Mouse (Mus musculus): ENCODE data around the gene Fam92b. TPM values are rescaled to one million over a fixed set of nuclear protein-coding genes. Genes with fewer than 3 reads are reported as not detected.

The Fam92b gene
- polyA plus RNA-seq, 1 experiment from 2014 or later = 1.2 TPM

- Histone ChIP-seq H3K27me3 (peaks cover 11% of the 10 kb centered on the region; the same call in 1 of the 2 replicates), H3K27ac (replicated peaks) (no peak overlapping the region), H3K4me2 (replicated peaks) (no peak overlapping the region), H3K9ac (replicated peaks) (no peak overlapping the region), H3K4me3 (no peak overlapping the region), H3K36me3 (no peaks in the 10 kb centered on the region), H3K4me1 (peaks cover 18% of the 10 kb centered on the region), H3K9me3 (no peaks in the 10 kb centered on the region)
- ATAC-seq (replicated peaks) = no peak
- WGBS = 72% methylated on average over 6 of the region's 6 CpGs
Measured at GRCm38 (mm10) chr8:120119931-120120330, 57.3 kb downstream of the Fam92b start.

- Histone ChIP-seq H3K4me3 (no peak overlapping the region), H3K27ac (replicated peaks) (no peak overlapping the region), H3K4me2 (replicated peaks) (no peak overlapping the region), H3K36me3 (no peaks in the 10 kb centered on the region), H3K27me3 (peaks cover 12% of the 10 kb centered on the region; the same call in 1 of the 2 replicates), H3K4me1 (peaks cover 18% of the 10 kb centered on the region), H3K9ac (replicated peaks) (no peak overlapping the region), H3K9me3 (no peaks in the 10 kb centered on the region)
- ATAC-seq (replicated peaks) = no peak
- 71% methylated on average over 3 of the region's 3 CpGs for WGBS
Measured at GRCm38 (mm10) chr8:120119429-120119828, 57.8 kb downstream of the Fam92b start.

GRCm38 (mm10) chr8:120118847-120119246, 58.4 kb downstream of the Fam92b start:
- Histone ChIP-seq H3K36me3 (no peaks in the 10 kb centered on the region), H3K4me3 (no peak overlapping the region), H3K4me2 (replicated peaks) (no peak overlapping the region), H3K9ac (replicated peaks) (no peak overlapping the region), H3K27me3 (peaks cover 12% of the 10 kb centered on the region; the same call in 1 of the 2 replicates), H3K4me1 (peaks cover 21% of the 10 kb centered on the region), H3K9me3 (no peaks in the 10 kb centered on the region), H3K27ac (replicated peaks) (no peak overlapping the region)
- no peak for ATAC-seq (replicated peaks)
- 76% methylated on average over 5 of the region's 5 CpGs for WGBS

DNA sequence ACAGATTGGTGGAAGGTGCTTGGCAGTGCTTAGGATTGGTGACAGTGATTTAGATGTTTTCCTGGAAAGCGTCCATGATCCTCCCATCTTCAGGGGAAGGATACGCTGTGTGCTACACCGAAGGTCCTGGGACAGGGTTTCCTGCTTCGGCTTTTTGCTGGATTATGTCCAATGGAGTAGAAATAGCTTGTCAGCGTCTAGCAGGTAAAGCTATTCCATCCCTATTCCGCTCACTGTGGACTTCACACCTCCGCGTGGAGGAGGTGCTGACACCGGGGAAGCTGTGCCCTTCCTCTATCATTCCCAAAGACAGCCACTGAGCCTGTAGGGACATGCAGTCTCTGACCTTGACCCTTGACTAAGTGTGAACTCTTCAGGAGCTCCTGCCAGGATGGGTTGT, 59.1 kb downstream of the Fam92b start:
- Histone ChIP-seq H3K4me1 (peaks cover 23% of the 10 kb centered on the region), H3K4me2 (replicated peaks) (no peak overlapping the region), H3K4me3 (no peak overlapping the region), H3K27me3 (peaks cover 12% of the 10 kb centered on the region; the same call in 1 of the 2 replicates), H3K9ac (replicated peaks) (no peak overlapping the region), H3K36me3 (no peaks in the 10 kb centered on the region), H3K9me3 (no peaks in the 10 kb centered on the region), H3K27ac (replicated peaks) (no peak overlapping the region)
- WGBS = 83% methylated on average over 9 of the region's 9 CpGs
- no peak for ATAC-seq (replicated peaks)

DNA sequence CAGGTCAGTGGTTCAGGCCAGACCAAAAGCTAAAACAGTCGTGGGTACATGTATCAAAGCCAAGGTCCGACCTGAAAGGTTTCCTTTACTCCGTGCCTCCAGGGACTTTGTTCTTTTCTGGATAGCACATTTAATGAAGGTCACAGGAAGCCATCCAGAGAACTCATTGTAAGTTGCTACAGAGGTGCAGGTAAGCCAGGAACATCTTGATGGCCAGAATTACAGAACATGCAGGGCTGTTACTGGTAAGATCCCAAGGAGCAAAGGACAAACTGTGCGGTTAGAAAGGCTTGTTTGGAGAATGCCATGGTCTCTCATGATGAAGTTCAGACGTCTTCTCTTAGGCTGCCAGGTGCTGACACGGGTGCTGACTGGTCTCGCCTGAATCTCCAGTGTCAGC, 60.7 kb downstream of the Fam92b start:
- H3K4me1 ChIP-seq = peaks cover 26% of the 10 kb centered on the region
- no peak overlapping the region for H3K27ac ChIP-seq (replicated peaks)
- no peak for ATAC-seq (replicated peaks)
- no peaks in the 10 kb centered on the region for H3K36me3 ChIP-seq
- no peak overlapping the region for H3K4me3 ChIP-seq
- H3K4me2 ChIP-seq (replicated peaks) = no peak overlapping the region
- no peaks in the 10 kb centered on the region for H3K9me3 ChIP-seq
- no peak overlapping the region for H3K9ac ChIP-seq (replicated peaks)
- WGBS = 77% methylated on average over 7 of the region's 7 CpGs
- peaks cover 12% of the 10 kb centered on the region; the same call in 1 of the 2 replicates for H3K27me3 ChIP-seq

Other genes starting within 250 kb of the Fam92b start
- 1.1 and 1.2 TPM in 2 replicates for gene Crispld2, start 185.0 kb downstream of the Fam92b start, polyA plus RNA-seq (2015; fragmentation: Nextera tagmentation; extraction: Ambion mirVana)
- 30.9 and 34.5 TPM in 2 replicates for gene Zdhhc7, start 76.0 kb downstream of the Fam92b start, polyA plus RNA-seq (2015; fragmentation: Nextera tagmentation; extraction: Ambion mirVana)
- 23.1 and 30.0 TPM in 2 replicates for gene 6430548M08Rik, start 63.3 kb downstream of the Fam92b start, polyA plus RNA-seq (2015; fragmentation: Nextera tagmentation; extraction: Ambion mirVana)
- gene Gse1, start 51.0 kb upstream of the Fam92b start, polyA plus RNA-seq (2015; fragmentation: Nextera tagmentation; extraction: Ambion mirVana) = 31.3 and 32.7 TPM in 2 replicates